Mouse (Mus musculus): ENCODE results near the gene Zfp950.
"Not testable (repeated sequence)": the region's sequence is repeated elsewhere in the genome, so short reads cannot be mapped to it uniquely, and the experiment has no call there.

Zfp950 gene

GRCm38 (mm10) chr19:61140342-61141206, at the start of gene Zfp950:
Zfp950 (minus strand) TSS chr19:61140840.
- peak; percentile 16 for DNase-seq (ENCODE audit: low spot score)

GRCm38 (mm10) chr19:61183590-61183989, 43.0 kb upstream of the Zfp950 start, which contains the start of gene Gm6020:
Gm6020 (plus strand) TSS chr19:61183890.
- DNase-seq (ENCODE audit: low spot score) = not testable (repeated sequence)

GRCm38 (mm10) chr19:61175756-61176324, 35.2 kb upstream of the Zfp950 start, which contains the start of gene Gm7102:
Gm7102 (minus strand) TSS chr19:61176309.
- DNase-seq (ENCODE audit: low spot score) = no peak

DNA sequence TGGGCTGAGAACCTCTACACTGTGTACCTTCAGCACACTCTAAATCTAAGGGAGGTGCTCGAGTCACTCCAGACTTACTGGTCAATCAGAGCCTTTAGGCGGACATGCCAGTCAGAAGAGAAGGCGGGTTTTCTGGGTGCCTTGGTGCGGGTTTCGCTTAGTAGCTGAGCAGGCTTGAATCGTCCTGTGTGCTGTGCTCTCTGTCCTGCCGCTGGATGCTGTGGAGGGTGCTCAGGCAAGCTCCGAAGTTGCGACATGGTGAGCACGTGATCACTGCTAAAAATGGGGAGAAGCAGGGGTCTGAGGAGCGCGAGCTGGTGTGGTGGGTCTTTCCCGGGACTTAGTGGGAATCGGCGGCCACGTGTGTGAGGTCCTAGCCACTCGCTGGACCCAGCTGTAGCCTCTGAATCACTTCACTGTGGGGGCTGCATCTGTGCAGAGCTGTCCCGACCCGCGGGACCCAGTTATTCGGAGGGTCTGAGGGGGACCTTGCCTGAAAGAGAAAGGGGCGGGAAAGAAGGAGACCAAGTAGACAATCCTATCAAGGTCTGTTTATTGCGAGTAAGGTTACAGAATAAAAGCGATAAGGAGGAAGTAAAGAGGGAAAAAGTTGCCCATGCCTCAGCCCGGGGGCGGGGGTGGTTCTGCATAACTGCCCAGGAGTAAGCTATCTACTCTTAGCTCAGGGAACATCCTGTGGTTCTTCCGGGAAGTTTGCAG, 11.2 kb upstream of the Zfp950 start:
- DNase-seq (ENCODE audit: low spot score) = no peak

DNA sequence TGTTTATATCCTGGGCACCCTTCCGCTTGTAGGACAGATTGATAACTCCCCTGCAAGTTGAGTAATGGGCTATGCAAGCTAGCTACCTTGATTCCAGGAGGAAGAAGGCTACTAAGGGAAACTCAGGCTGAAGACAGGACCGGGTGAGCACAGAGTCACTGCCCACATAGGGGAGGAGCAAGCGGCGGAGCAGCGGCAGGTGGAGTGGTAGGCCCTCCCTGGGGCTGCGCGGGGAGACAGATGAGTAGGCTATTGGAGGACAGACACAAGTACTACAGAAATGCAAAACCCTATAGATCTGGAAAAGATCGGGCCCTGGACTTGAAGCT, 10.7 kb upstream of the Zfp950 start:
- DNase-seq (ENCODE audit: low spot score) = no peak

- no peak for DNase-seq (ENCODE audit: low spot score)
These were observed 659 bp upstream of the Zfp950 start for GRCm38 (mm10) chr19:61141299-61141698.

GRCm38 (mm10) chr19:61138655-61139054, 2.0 kb downstream of the Zfp950 start:
- no peak for DNase-seq (ENCODE audit: low spot score)

- no peak for DNase-seq (ENCODE audit: low spot score)
These were observed 9.5 kb downstream of the Zfp950 start for GRCm38 (mm10) chr19:61131096-61131495.

GRCm38 (mm10) chr19:61110184-61110583, 30.5 kb downstream of the Zfp950 start:
- DNase-seq (ENCODE audit: low spot score) = no peak

GRCm38 (mm10) chr19:61097764-61098163, 42.9 kb downstream of the Zfp950 start:
- DNase-seq (ENCODE audit: low spot score) = no peak

GRCm38 (mm10) chr19:61096776-61097175, 43.9 kb downstream of the Zfp950 start:
- DNase-seq (ENCODE audit: low spot score) = no peak

- no peak for DNase-seq (ENCODE audit: low spot score)
These were observed 50.1 kb downstream of the Zfp950 start for GRCm38 (mm10) chr19:61090541-61090940.

- no peak for DNase-seq (ENCODE audit: low spot score)
These were observed 51.6 kb downstream of the Zfp950 start for GRCm38 (mm10) chr19:61089001-61089400.

- no peak for DNase-seq (ENCODE audit: low spot score)
These were observed 52.9 kb downstream of the Zfp950 start for GRCm38 (mm10) chr19:61087781-61088180.

- no peak for DNase-seq (ENCODE audit: low spot score)
These were observed 55.4 kb downstream of the Zfp950 start for GRCm38 (mm10) chr19:61085217-61085616.

DNA sequence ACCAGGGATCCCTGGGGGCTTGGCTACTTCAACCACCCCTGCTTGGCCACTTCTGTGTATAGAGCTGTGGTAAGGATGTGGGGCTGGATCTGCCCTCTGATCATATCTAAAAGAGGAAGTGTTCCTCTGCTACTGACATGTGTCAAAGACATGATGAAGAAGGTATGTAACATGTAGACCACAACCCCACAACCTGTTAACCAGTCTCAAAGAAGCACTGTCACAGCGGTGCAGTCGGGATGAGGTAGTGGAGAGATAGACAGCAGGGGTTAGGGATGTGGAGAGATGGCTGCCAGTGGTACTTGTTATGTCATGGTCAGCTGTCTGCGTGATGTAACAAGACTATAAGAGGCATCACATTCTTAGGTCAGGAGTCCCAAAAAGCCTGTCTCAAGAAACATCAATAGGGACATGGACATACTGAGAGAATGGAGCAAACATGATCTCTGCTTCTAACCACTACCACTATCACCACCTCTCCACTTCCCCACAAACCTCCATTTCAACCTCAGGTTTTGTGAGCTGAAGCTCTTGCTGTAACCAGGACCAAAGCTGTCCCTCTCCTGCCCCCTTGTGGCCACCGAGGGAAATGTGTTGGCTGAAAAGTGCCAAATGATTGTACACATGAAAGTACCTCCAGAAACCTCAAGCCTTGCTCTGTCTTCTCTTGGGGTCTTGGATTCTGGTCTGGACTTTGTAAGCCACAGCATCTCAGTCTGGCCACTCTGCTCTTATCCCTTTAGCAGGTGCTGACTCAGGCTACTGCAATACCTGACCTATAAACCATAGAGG, 56.3 kb downstream of the Zfp950 start:
- DNase-seq (ENCODE audit: low spot score) = peak; percentile 59

- no peak for DNase-seq (ENCODE audit: low spot score)
These were observed 57.6 kb downstream of the Zfp950 start for GRCm38 (mm10) chr19:61083006-61083405.

GRCm38 (mm10) chr19:61080251-61080749, 60.3 kb downstream of the Zfp950 start:
- no peak for DNase-seq (ENCODE audit: low spot score)

GRCm38 (mm10) chr19:61078622-61079021, 62.0 kb downstream of the Zfp950 start:
- DNase-seq (ENCODE audit: low spot score) = no peak

DNA sequence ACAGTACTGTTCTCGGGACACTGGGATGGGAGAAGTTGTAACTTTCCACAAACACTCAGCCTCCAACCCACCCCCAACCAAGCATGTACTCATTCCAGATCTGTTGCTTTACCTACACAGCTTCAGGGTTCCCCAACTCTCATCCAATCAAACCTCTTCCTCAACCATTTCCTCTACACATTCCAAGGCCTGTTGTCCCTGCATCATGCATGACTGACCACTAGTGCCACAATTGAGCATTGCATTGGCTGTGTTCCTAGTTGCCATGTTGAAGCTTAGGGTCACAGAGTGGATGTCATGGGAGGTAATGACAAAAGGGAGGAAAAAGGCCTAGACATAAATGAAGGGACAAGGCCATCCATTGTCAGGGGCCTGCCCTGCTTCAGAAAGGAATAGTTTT, 75.6 kb downstream of the Zfp950 start:
- DNase-seq (ENCODE audit: low spot score) = no peak

DNA sequence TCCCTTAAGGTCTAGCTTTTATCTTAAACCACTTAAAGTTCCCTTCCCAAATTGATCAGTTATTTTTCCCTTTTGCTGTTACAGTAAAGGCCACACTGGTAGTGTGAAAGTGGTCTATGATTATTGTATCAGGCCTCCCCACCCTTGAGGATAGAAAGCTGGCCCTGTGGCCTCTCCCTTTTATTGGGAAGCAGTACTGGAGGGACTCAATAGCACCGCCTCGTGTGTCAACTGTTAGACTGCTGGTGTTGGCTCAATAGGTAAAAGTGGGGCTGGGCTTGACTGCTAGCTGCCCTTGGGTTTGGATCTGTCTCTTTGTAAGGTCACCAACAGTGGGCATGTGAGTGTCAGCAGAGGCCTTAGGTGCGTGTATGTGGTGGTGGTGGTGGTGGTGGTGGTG, 76.3 kb downstream of the Zfp950 start:
- DNase-seq (ENCODE audit: low spot score) = no peak

DNA sequence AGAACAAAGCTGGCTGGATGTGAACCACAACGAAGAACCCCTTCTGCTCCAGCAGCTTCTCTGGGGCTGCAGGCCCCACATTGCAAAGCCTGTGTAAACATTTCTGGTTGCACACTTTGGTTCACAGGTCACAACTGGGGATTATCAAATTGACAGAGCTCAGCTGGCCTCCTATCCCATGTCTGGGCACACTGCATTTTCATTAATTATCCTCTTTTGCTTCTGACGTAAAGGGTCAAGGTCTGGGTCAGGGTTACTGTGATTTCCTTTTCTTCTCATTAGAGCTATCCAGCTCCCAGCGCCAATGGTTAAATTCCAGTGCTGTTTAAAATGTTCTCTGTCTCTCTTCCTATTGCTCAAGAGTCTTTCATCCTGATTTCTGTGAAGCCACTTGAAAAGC, 83.1 kb downstream of the Zfp950 start:
- DNase-seq (ENCODE audit: low spot score) = no peak

All from urinary bladder, postnatal 10 days (tissue).